Mouse (Mus musculus) thymus, adult 2 months (tissue): Measurements from ENCODE around the gene Ddr2. TPM values are rescaled to one million over a fixed set of nuclear protein-coding genes. Genes with fewer than 3 reads are reported as not detected.

ENCODE experiments used
- DNase-seq: peaks from one replicate; pipeline ENCODE4 v3.0.0; 2021
- H3K27ac ChIP-seq: fragments of 200-500 bp; 2 replicates; pipeline ENCODE4 v1.5.1; 2012; ENCODE audit warnings: low read length, control low read depth; ENCODE audit not compliant: control insufficient read depth, insufficient read depth
- H3K27me3 ChIP-seq: fragments of 200-500 bp; 2 replicates; pipeline ENCODE4 v1.6.1; 2012; ENCODE audit warnings: mild to moderate bottlenecking, low read length, moderate library complexity, mixed read lengths; ENCODE audit not compliant: control insufficient read depth, insufficient read depth
- H3K36me3 ChIP-seq: fragments of 200-500 bp; 2 replicates; pipeline ENCODE4 v1.6.1; 2012; ENCODE audit warnings: mild to moderate bottlenecking, low read length, moderate library complexity; ENCODE audit not compliant: control insufficient read depth, insufficient read depth
- H3K4me1 ChIP-seq: fragments of 200-500 bp; replicated peaks from 2 replicates; pipeline ENCODE4 v1.6.1; 2012; ENCODE audit warnings: low read length; ENCODE audit not compliant: control insufficient read depth, insufficient read depth
- H3K4me3 ChIP-seq: fragments of 200-500 bp; 2 replicates; pipeline ENCODE4 v1.5.1; 2012; ENCODE audit warnings: mild to moderate bottlenecking, low read length, control low read depth, moderate library complexity; ENCODE audit not compliant: control insufficient read depth, insufficient read depth
- CTCF ChIP-seq: fragments of 200-500 bp; IDR thresholded peaks from 2 replicates; pipeline ENCODE4 v1.5.1; 2012; ENCODE audit warnings: mild to moderate bottlenecking, control low read depth, low read length, moderate library complexity, borderline replicate concordance; ENCODE audit not compliant: control insufficient read depth, poor library complexity, insufficient read depth; ENCODE audit errors: extremely low read depth
- POLR2A ChIP-seq: fragments of 200-500 bp; IDR thresholded peaks from 2 replicates; pipeline ENCODE4 v1.6.1; 2012; ENCODE audit warnings: mild to moderate bottlenecking, low read length, control low read depth, moderate library complexity; ENCODE audit not compliant: control insufficient read depth, poor library complexity, insufficient read depth; ENCODE audit errors: extremely low read depth
- WGBS: fragments of 180-500 bp; shearing (Covaris S2); methylation state at CpG from one replicate; pipeline ENCODE4 v1.1.7; 2018; 5-methylcytosine and 5-hydroxymethylcytosine counted together
- polyA plus RNA-seq: library from polyadenylated mRNA; depleted of rRNA; stranded (reverse); fragments of >200 nt; gene quantifications from 2 replicates; pipeline ENCODE4 v1.2.3, GENCODE M21; 2012

Ddr2 gene
- polyA plus RNA-seq, 1 experiment = 4.2 TPM

GRCm38 (mm10) chr1:169948866-169949265 is 161.7 kb downstream of the Ddr2 start:
- H3K36me3 ChIP-seq = no peaks in the 10 kb centered on the region
- H3K4me3 ChIP-seq = no peak overlapping the region
- H3K27me3 ChIP-seq = no peaks in the 10 kb centered on the region
- H3K4me1 ChIP-seq = no peaks in the 10 kb centered on the region
- 96% methylated on average over 7 of the region's 7 CpGs for WGBS
- TF ChIP-seq CTCF = no peak
- TF ChIP-seq POLR2A = no peak
- no peak for DNase-seq
- no peak overlapping the region for H3K27ac ChIP-seq

GRCm38 (mm10) chr1:169948280-169948679 is 162.3 kb downstream of the Ddr2 start:
- Histone ChIP-seq H3K27me3 (no peaks in the 10 kb centered on the region), H3K4me3 (no peak overlapping the region), H3K4me1 (no peaks in the 10 kb centered on the region), H3K36me3 (no peaks in the 10 kb centered on the region), H3K27ac (no peak overlapping the region)
- WGBS = 97% methylated on average over 7 of the region's 7 CpGs
- TF ChIP-seq CTCF (no peak), POLR2A (no peak)
- DNase-seq = no peak

GRCm38 (mm10) chr1:169947654-169948053 is 162.9 kb downstream of the Ddr2 start:
- Histone ChIP-seq H3K27ac (no peak overlapping the region), H3K4me1 (no peaks in the 10 kb centered on the region), H3K27me3 (no peaks in the 10 kb centered on the region), H3K36me3 (no peaks in the 10 kb centered on the region), H3K4me3 (no peak overlapping the region)
- no peak for DNase-seq
- 83% methylated on average over 6 of the region's 6 CpGs for WGBS
- TF ChIP-seq CTCF (no peak), POLR2A (no peak)

GRCm38 (mm10) chr1:169946004-169946403 is 164.6 kb downstream of the Ddr2 start:
- 70% methylated on average over 3 of the region's 3 CpGs for WGBS

GRCm38 (mm10) chr1:169939345-169939744 is 171.2 kb downstream of the Ddr2 start:
- Histone ChIP-seq H3K4me1 (no peaks in the 10 kb centered on the region), H3K36me3 (no peaks in the 10 kb centered on the region), H3K27ac (no peak overlapping the region), H3K27me3 (no peaks in the 10 kb centered on the region), H3K4me3 (no peak overlapping the region)
- peak; percentile 32 for DNase-seq
- TF ChIP-seq POLR2A (no peak), CTCF (no peak)
- WGBS = 3% methylated on average over 2 of the region's 2 CpGs

More at GRCm38 (mm10) chr1:169946004-169946403, 164.6 kb downstream of the Ddr2 start:
- Histone ChIP-seq H3K27ac (no peak overlapping the region), H3K27me3 (no peaks in the 10 kb centered on the region), H3K36me3 (no peaks in the 10 kb centered on the region), H3K4me1 (no peaks in the 10 kb centered on the region), H3K4me3 (no peak overlapping the region)
- DNase-seq = no peak
- TF ChIP-seq POLR2A (no peak), CTCF (no peak)

GRCm38 (mm10) chr1:169934005-169934725 is 176.4 kb downstream of the Ddr2 start:
- WGBS = 52% methylated on average over 16 of the region's 16 CpGs
- H3K36me3 ChIP-seq = no peaks in the 10 kb centered on the region
- no peaks in the 10 kb centered on the region for H3K4me1 ChIP-seq
- TF ChIP-seq CTCF (no peak), POLR2A (no peak)
- no peak overlapping the region for H3K4me3 ChIP-seq
- no peak overlapping the region for H3K27ac ChIP-seq
- DNase-seq = peak; percentile 8
- H3K27me3 ChIP-seq = no peaks in the 10 kb centered on the region

GRCm38 (mm10) chr1:169932122-169932746 is 178.3 kb downstream of the Ddr2 start:
- no peak overlapping the region for H3K27ac ChIP-seq
- no peak for TF ChIP-seq POLR2A
- no peak for TF ChIP-seq CTCF
- no peaks in the 10 kb centered on the region for H3K4me1 ChIP-seq
- no peaks in the 10 kb centered on the region for H3K27me3 ChIP-seq
- 79% methylated on average over 7 of the region's 7 CpGs for WGBS
- no peak for DNase-seq
- no peaks in the 10 kb centered on the region for H3K36me3 ChIP-seq
- no peak overlapping the region for H3K4me3 ChIP-seq
